Mouse (Mus musculus) liver, adult (tissue): ENCODE measurements around the gene Tbc1d16.

Experiments
- GATA4 ChIP-seq: IDR thresholded peaks from 2 replicates; pipeline ENCODE4 v1.6.1; 2014; ENCODE audit warnings: mild to moderate bottlenecking, low read length; ENCODE audit not compliant: insufficient replicate concordance

Gene Tbc1d16

GRCm38 (mm10) chr11:119215905-119216507 is 12.3 kb downstream of the Tbc1d16 start:
- no peak for TF ChIP-seq GATA4

GRCm38 (mm10) chr11:119215038-119215904 is 13.0 kb downstream of the Tbc1d16 start:
- TF ChIP-seq GATA4, result peak; percentile 98

- no peak for TF ChIP-seq GATA4
Observed at GRCm38 (mm10) chr11:119213166-119213885, 15.0 kb downstream of the Tbc1d16 start.

GRCm38 (mm10) chr11:119211604-119212309 is 16.5 kb downstream of the Tbc1d16 start:
- TF ChIP-seq GATA4, result no peak

GRCm38 (mm10) chr11:119210321-119211100 is 17.8 kb downstream of the Tbc1d16 start:
- no peak for TF ChIP-seq GATA4

- no peak for TF ChIP-seq GATA4
Observed at GRCm38 (mm10) chr11:119209371-119210025, 18.8 kb downstream of the Tbc1d16 start.

GRCm38 (mm10) chr11:119208870-119209370 is 19.4 kb downstream of the Tbc1d16 start:
- no peak for TF ChIP-seq GATA4

- TF ChIP-seq GATA4, result no peak
Observed at GRCm38 (mm10) chr11:119207986-119208385, 20.3 kb downstream of the Tbc1d16 start.

GRCm38 (mm10) chr11:119206562-119206961 is 21.7 kb downstream of the Tbc1d16 start:
- TF ChIP-seq GATA4, result no peak

GRCm38 (mm10) chr11:119205738-119206137 is 22.6 kb downstream of the Tbc1d16 start:
- TF ChIP-seq GATA4, result no peak

GRCm38 (mm10) chr11:119203423-119203822 is 24.9 kb downstream of the Tbc1d16 start:
- no peak for TF ChIP-seq GATA4

GRCm38 (mm10) chr11:119199233-119199601 is 29.1 kb downstream of the Tbc1d16 start:
- TF ChIP-seq GATA4, result no peak

GRCm38 (mm10) chr11:119198564-119199232 is 29.6 kb downstream of the Tbc1d16 start:
- TF ChIP-seq GATA4, result no peak
